In the genomic region with DNA sequence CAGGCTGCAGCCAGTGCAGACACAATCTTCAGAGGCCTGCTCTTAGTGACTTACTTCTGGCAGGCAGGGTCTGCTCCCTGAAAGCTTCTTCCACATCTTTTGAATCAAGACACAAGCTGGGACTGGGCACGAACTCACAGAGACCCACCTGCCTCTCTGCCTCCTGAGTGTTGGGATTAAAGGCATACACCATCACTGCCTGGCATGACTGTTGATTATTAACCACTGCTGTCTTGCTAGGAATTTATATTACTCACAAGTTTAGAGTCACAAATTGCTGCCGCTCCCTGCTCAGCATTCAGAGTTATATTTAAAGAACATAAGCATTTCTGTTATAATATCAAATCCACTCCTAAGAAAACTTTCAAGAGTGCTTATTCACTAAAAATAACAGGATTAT, we compare ENCODE assay signal across 14 mouse cellular contexts. TPM values are rescaled to one million over a fixed set of nuclear protein-coding genes. Genes with fewer than 3 reads are reported as not detected.
DNase-seq lines count a peak whose midpoint lies in the region; ATAC-seq and TF ChIP-seq lines count a peak whose summit lies in the region.
"Had no signal": no experiment of that assay in that cellular context is flagged by ENCODE, and none has a peak within 500 bp of the region (broad histone marks: within the 10 kb centered on the region; RNA-seq: fewer than 3 reads in every experiment).

No protein-coding gene starts in this region.

- WGBS in cerebellum, adult 2 months = 55% methylated on average over 2 of the region's 2 CpGs
- 91% methylated on average over 2 of the region's 2 CpGs for WGBS in lung, embryonic 14.5 days
- WGBS in intestine, embryonic 15.5 days = 71% methylated on average over 2 of the region's 2 CpGs
- 69% methylated on average over 2 of the region's 2 CpGs for WGBS in limb, embryonic 15.5 days

- no peak for ATAC-seq in lung, embryonic 14.5 days (ENCODE audit: insufficient read depth)
- peak; percentile 59 for ATAC-seq in intestine, embryonic 15.5 days
- ATAC-seq in limb, embryonic 15.5 days (ENCODE audit: insufficient number of reproducible peaks, low FRiP score, low TSS enrichment, low read depth) = no peak
- ATAC-seq: liver, postnatal 0 days had no signal

- no peak for TF ChIP-seq CTCF in cerebellum, adult 2 months (IDR thresholded peaks at IDR 0.05; ENCODE audit: borderline replicate concordance, insufficient read depth, low read depth, low read length)
- TF ChIP-seq CTCF in lung, embryonic 14.5 days (IDR thresholded peaks at IDR 0.05; ENCODE audit: low read depth) = no peak

- peaks cover 3% of the 10 kb centered on the region; the same call in 1 of the 2 replicates for H3K9me3 ChIP-seq in lung, embryonic 14.5 days (ENCODE audit: low read depth, low read length)
- H3K9me3 ChIP-seq in intestine, embryonic 15.5 days = no peaks in the 10 kb centered on the region
- H3K9me3 ChIP-seq in limb, embryonic 15.5 days = no peaks in the 10 kb centered on the region

- no peak overlapping the region for H3K9ac ChIP-seq in lung, embryonic 14.5 days
- H3K9ac ChIP-seq in intestine, embryonic 15.5 days = no peak overlapping the region
- no peak overlapping the region for H3K9ac ChIP-seq in limb, embryonic 15.5 days
- H3K9ac ChIP-seq: liver, postnatal 0 days had no signal

- H3K27ac ChIP-seq in cerebellum, adult 2 months (ENCODE audit: insufficient read depth, low read length) = peak overlapping the region; percentile 53; the same call in 1 of the 2 replicates
- H3K27ac ChIP-seq in lung, embryonic 14.5 days (ENCODE audit: low read depth) = 0 out of 2 replicates have a peak overlapping the region, but pooled peaks have one; percentile 1
- H3K27ac ChIP-seq in intestine, embryonic 15.5 days = peak overlapping the region; percentile 44; the same call in 1 of the 2 replicates
- H3K27ac ChIP-seq in limb, embryonic 15.5 days = peak overlapping the region; percentile 55
- H3K27ac ChIP-seq: heart, embryonic 10.5 days; stomach, postnatal 0 days had no signal

- no peak for TF ChIP-seq POLR2A in cerebellum, adult 2 months (IDR thresholded peaks at IDR 0.05; ENCODE audit: borderline replicate concordance, insufficient read depth, low read length)

- H3K27me3 ChIP-seq in cerebellum, adult 2 months (ENCODE audit: control insufficient read depth, insufficient read depth, low read length) = no peaks in the 10 kb centered on the region
- no peaks in the 10 kb centered on the region for H3K27me3 ChIP-seq in lung, embryonic 14.5 days (ENCODE audit: insufficient read depth, low read length)
- H3K27me3 ChIP-seq in intestine, embryonic 15.5 days (replicated peaks) = no peaks in the 10 kb centered on the region
- H3K27me3 ChIP-seq in limb, embryonic 15.5 days = no peaks in the 10 kb centered on the region

- no peaks in the 10 kb centered on the region for H3K36me3 ChIP-seq in lung, embryonic 14.5 days (ENCODE audit: insufficient read depth)
- peaks cover 3% of the 10 kb centered on the region; the same call in 1 of the 2 replicates for H3K36me3 ChIP-seq in intestine, embryonic 15.5 days
- H3K36me3 ChIP-seq in limb, embryonic 15.5 days = peaks cover 4% of the 10 kb centered on the region; the same call in 1 of the 2 replicates

- DNase-seq in cerebellum, adult 2 months = no peak
- no peak for DNase-seq in cerebellum, postnatal 4 days (ENCODE audit: low spot score in 2 of 2)
- no peak for DNase-seq in lung, embryonic 14.5 days
- no peak for DNase-seq in lung, postnatal 4 days
- no peak for DNase-seq in left cerebral cortex, adult 18-20 months (ENCODE audit: low spot score in 2 of 2)
- DNase-seq in right cerebral cortex, postnatal 25 days = no peak
- DNase-seq: gastrocnemius, postnatal 25 days; heart, postnatal 36 days; liver, postnatal 0 days; thymus, postnatal 25 days had no signal

- H3K4me1 ChIP-seq in cerebellum, adult 2 months (ENCODE audit: control insufficient read depth, insufficient read depth, low read length) = peaks cover 14% of the 10 kb centered on the region
- peaks cover 12% of the 10 kb centered on the region for H3K4me1 ChIP-seq in lung, embryonic 14.5 days (ENCODE audit: insufficient read depth)
- peaks cover 27% of the 10 kb centered on the region for H3K4me1 ChIP-seq in intestine, embryonic 15.5 days (replicated peaks)
- H3K4me1 ChIP-seq in limb, embryonic 15.5 days = peaks cover 38% of the 10 kb centered on the region

- no peak overlapping the region for H3K4me2 ChIP-seq in lung, embryonic 14.5 days
- no peak overlapping the region; the same call in 1 of the 2 replicates for H3K4me2 ChIP-seq in intestine, embryonic 15.5 days (replicated peaks)
- H3K4me2 ChIP-seq in limb, embryonic 15.5 days = no peak overlapping the region

- H3K4me3 ChIP-seq in cerebellum, adult 2 months (replicated peaks; ENCODE audit: insufficient read depth, low read depth, low read length) = no peak overlapping the region
- H3K4me3 ChIP-seq in lung, embryonic 14.5 days (ENCODE audit: low read depth, low read length) = no peak overlapping the region
- no peak overlapping the region for H3K4me3 ChIP-seq in intestine, embryonic 15.5 days (replicated peaks)
- no peak overlapping the region for H3K4me3 ChIP-seq in limb, embryonic 15.5 days
- H3K4me3 ChIP-seq: heart, embryonic 10.5 days had no signal

RNA-seq across cellular contexts. Expression of gene Ryk, which starts 23.1 kb away (rescaled TPM):
- 34.6 and 37.5 TPM in 2 replicates for polyA plus RNA-seq in cerebellum, adult 2 months (2012; rRNA removed)
- 33.4 and 35.1 TPM in 2 replicates for polyA plus RNA-seq in lung, embryonic 14.5 days (2014; fragmentation: Nextera tagmentation; extraction: Ambion mirVana)
- 19.7 and 21.2 TPM in 2 replicates for polyA plus RNA-seq in intestine, embryonic 15.5 days (2015; fragmentation: Nextera tagmentation; extraction: Ambion mirVana)
- polyA plus RNA-seq in limb, embryonic 15.5 days (2015; fragmentation: Nextera tagmentation; extraction: Ambion mirVana) = 24.8 and 26.1 TPM in 2 replicates
- 10 to 100 TPM; 37.1 to 38.7 TPM for total RNA-seq in left cerebral cortex, adult 18-20 months (2021)

Comparison
In these comparisons a context has a peak if more than half of its experiments do, and no peak if none do; other contexts are left out.
1. H3K27ac ChIP-seq: peak in every context shown above with its lines; median percentile 55 in limb, embryonic 15.5 days; 53 in cerebellum, adult 2 months; 44 in intestine, embryonic 15.5 days; 1 in lung, embryonic 14.5 days.